In genomic region chr7:90146321-90146720, GRCm38 (mm10) we compare ENCODE assay signal across 10 mouse cellular contexts. TPM values are rescaled to one million over a fixed set of nuclear protein-coding genes. Genes with fewer than 3 reads are reported as not detected.
A peak's percentile ranks its signal among the peaks of the same experiment; 100 is the strongest.
DNase-seq lines count a peak whose midpoint lies in the region; ATAC-seq and TF ChIP-seq lines count a peak whose summit lies in the region.
"Had no signal": no experiment of that assay in that cellular context is flagged by ENCODE, and none has a peak within 500 bp of the region (broad histone marks: within the 10 kb centered on the region; RNA-seq: fewer than 3 reads in every experiment).

No protein-coding gene starts in this region.

- H3K79me2 ChIP-seq in myocyte (ENCODE audit: control insufficient read depth, insufficient read depth): peaks cover 100% of the 10 kb centered on the region

- peak; percentile 46 for DNase-seq in kidney, adult 9 months
- DNase-seq in kidney, adult 8-10 months: no peak
- peak; percentile 12 for DNase-seq in MN1 (ENCODE audit: low spot score)
- no peak for DNase-seq in ovary, postnatal 36 days (ENCODE audit: low spot score)
- DNase-seq in thymus, adult 18-20 months: no peak
- DNase-seq in thymus, postnatal 14 days: no peak

- peak overlapping the region in 1 of 2 experiments; percentile 24; a peak in 1 of 4 replicates for H3K4me3 ChIP-seq in heart, embryonic 14.5 days (ENCODE audit: control insufficient read depth in 1 of 2, insufficient read depth in 1 of 2, low read depth in 1 of 2, low read length in 2 of 2)
- no peak overlapping the region for H3K4me3 ChIP-seq in myocyte
- H3K4me3 ChIP-seq: forebrain, embryonic 12.5 days; limb, embryonic 15.5 days had no signal

- peak overlapping the region; percentile 92 to 95 for H3K27ac ChIP-seq in heart, embryonic 14.5 days (replicated peaks in 1 of 2; ENCODE audit: control insufficient read depth in 1 of 2, insufficient read depth in 1 of 2, low read depth in 2 of 2, low read length in 2 of 2)
- H3K27ac ChIP-seq: forebrain, embryonic 12.5 days; limb, embryonic 15.5 days had no signal

- H3K27me3 ChIP-seq in heart, embryonic 14.5 days (ENCODE audit: control insufficient read depth, insufficient read depth, low read length): no peaks in the 10 kb centered on the region
- no peaks in the 10 kb centered on the region for H3K27me3 ChIP-seq in myocyte (ENCODE audit: control insufficient read depth, insufficient read depth, insufficient read length)
- H3K27me3 ChIP-seq: forebrain, embryonic 12.5 days; limb, embryonic 15.5 days had no signal

- no peaks in the 10 kb centered on the region for H3K36me3 ChIP-seq in heart, embryonic 14.5 days (ENCODE audit: control insufficient read depth, insufficient read depth, low read length)
- peaks cover 4% of the 10 kb centered on the region for H3K36me3 ChIP-seq in myocyte (ENCODE audit: control insufficient read depth, insufficient read depth)
- H3K36me3 ChIP-seq: forebrain, embryonic 12.5 days; limb, embryonic 15.5 days had no signal

- no peak for TF ChIP-seq POLR2A in myocyte (IDR thresholded peaks at IDR 0.05; ENCODE audit: insufficient read length, low read depth)

- peak overlapping the region; percentile 60 for H3K9ac ChIP-seq in heart, embryonic 14.5 days (ENCODE audit: low read length)
- H3K9ac ChIP-seq: forebrain, embryonic 12.5 days; limb, embryonic 15.5 days had no signal

- peak; percentile 74 for ATAC-seq in heart, embryonic 14.5 days (ENCODE audit: insufficient number of reproducible peaks, insufficient read depth, low FRiP score, low read depth)

- H3K4me2 ChIP-seq in heart, embryonic 14.5 days (ENCODE audit: low read length): peak overlapping the region; percentile 61
- peak overlapping the region; percentile 72 for H3K4me2 ChIP-seq in myocyte (ENCODE audit: low read depth)
- H3K4me2 ChIP-seq: forebrain, embryonic 12.5 days; limb, embryonic 15.5 days had no signal

- no peak overlapping the region for H3ac ChIP-seq in myocyte (ENCODE audit: control insufficient read depth, insufficient read length)

- peaks cover 5 to 61% of the 10 kb centered on the region in 2 experiments for H3K4me1 ChIP-seq in heart, embryonic 14.5 days (ENCODE audit: control insufficient read depth in 2 of 2, insufficient read depth in 2 of 2, low read length in 2 of 2)

- WGBS in heart, embryonic 14.5 days: 10% methylated on average over 1 of the region's 1 CpGs

- no peaks in the 10 kb centered on the region for H3K9me3 ChIP-seq in heart, embryonic 14.5 days (ENCODE audit: control insufficient read depth, low read length)
- H3K9me3 ChIP-seq: forebrain, embryonic 12.5 days; limb, embryonic 15.5 days had no signal

TF ChIP-seq in myocyte, 11 proteins besides CTCF, POLR2A, EP300 and RAD21:
- TF ChIP-seq MYOD1 (IDR thresholded peaks at IDR 0.05; ENCODE audit: control insufficient read depth in 1 of 3, insufficient read length in 2 of 3, low read depth in 2 of 3) (peak in 1 of 3 experiments; percentile 4), USF1 (IDR thresholded peaks at IDR 0.05; ENCODE audit: low read depth) (no peak), E2F4 (IDR thresholded peaks at IDR 0.05; ENCODE audit: insufficient read depth) (no peak)

RNA-seq across cellular contexts. Expression of gene Picalm, which starts 16.3 kb away (rescaled TPM):
- 42.4 and 44.4 TPM in 2 replicates for polyA plus RNA-seq in heart, embryonic 14.5 days (2014; fragmentation: Nextera tagmentation; extraction: Ambion mirVana)
- polyA plus RNA-seq in myocyte (2012; fragmentation: generic; extraction: Trizol): 40.1 TPM

Comparison
In these comparisons a context has a peak if more than half of its experiments do, and no peak if none do; other contexts are left out.
1. DNase-seq: peak in kidney, adult 9 months (single experiment) and MN1 (single experiment); none in kidney, adult 8-10 months (0 of 2), ovary, postnatal 36 days (single experiment), thymus, adult 18-20 months (0 of 2) and thymus, postnatal 14 days (single experiment).